Mouse (Mus musculus) spleen, postnatal 36 days (tissue): ENCODE measurements at regions not wholly inside any gene's neighbourhood (a gene's known extent, or its start where the extent isn't known, plus 50 kb on each side); places are given as distances from the start of the nearest gene placed in this dataset.

ENCODE experiments used
- DNase-seq, 2 experiments: peaks; one replicate each; pipeline ENCODE4 v3.0.0; 2022; ENCODE audit warnings: low spot score in 2 of 2, mixed read lengths in 1 of 2

GRCm38 (mm10) chr6:32739162-32739745 is 151.3 kb upstream of the Plxna4 start:
- no peak for DNase-seq

GRCm38 (mm10) chr6:32728706-32729105 is 140.7 kb upstream of the Plxna4 start:
- no peak for DNase-seq

GRCm38 (mm10) chr6:32726571-32726970 is 138.6 kb upstream of the Plxna4 start:
- no peak for DNase-seq

- peak; percentile 1 for DNase-seq
These were observed 129.9 kb upstream of the Plxna4 start for GRCm38 (mm10) chr6:32717860-32718259.

GRCm38 (mm10) chr6:32715137-32715536 is 127.1 kb upstream of the Plxna4 start:
- no peak for DNase-seq

- DNase-seq = no peak
These were observed 122.2 kb upstream of the Plxna4 start for GRCm38 (mm10) chr6:32710208-32710607.

GRCm38 (mm10) chr6:32709566-32709965 is 121.6 kb upstream of the Plxna4 start:
- no peak for DNase-seq

GRCm38 (mm10) chr6:32707417-32707816 is 119.4 kb upstream of the Plxna4 start:
- no peak for DNase-seq

- no peak for DNase-seq
These were observed 118.4 kb upstream of the Plxna4 start for GRCm38 (mm10) chr6:32706376-32706775.

- DNase-seq = no peak
These were observed 115.5 kb upstream of the Plxna4 start for GRCm38 (mm10) chr6:32703466-32703865.

- no peak for DNase-seq
These were observed 114.3 kb upstream of the Plxna4 start for GRCm38 (mm10) chr6:32702245-32702791.

- DNase-seq = no peak
These were observed 111.8 kb upstream of the Plxna4 start for GRCm38 (mm10) chr6:32699811-32700210.

GRCm38 (mm10) chr6:32697771-32698270 is 109.8 kb upstream of the Plxna4 start:
- no peak for DNase-seq

- no peak for DNase-seq
These were observed 108.0 kb upstream of the Plxna4 start for GRCm38 (mm10) chr6:32696037-32696436.

GRCm38 (mm10) chr6:32672552-32672951 is 84.6 kb upstream of the Plxna4 start:
- no peak for DNase-seq

- DNase-seq = no peak
These were observed 71.8 kb upstream of the Plxna4 start for GRCm38 (mm10) chr6:32659743-32660142.

GRCm38 (mm10) chr6:32657378-32657777 is 69.4 kb upstream of the Plxna4 start:
- DNase-seq = no peak

- DNase-seq = no peak
These were observed 66.2 kb upstream of the Plxna4 start for GRCm38 (mm10) chr6:32654188-32654587.

- no peak for DNase-seq
These were observed 56.0 kb upstream of the Plxna4 start for GRCm38 (mm10) chr6:32644016-32644415.

GRCm38 (mm10) chr6:32638843-32639242 is 50.9 kb upstream of the Plxna4 start:
- DNase-seq = no peak
